Mouse (Mus musculus): ENCODE measurements around the gene Slc38a1. TPM values are rescaled to one million over a fixed set of nuclear protein-coding genes. Genes with fewer than 3 reads are reported as not detected.
A peak's percentile ranks its signal among the peaks of the same experiment; 100 is the strongest.

Gene Slc38a1
- polyA plus RNA-seq, 1 experiment from 2014 or later = 149 TPM

DNA sequence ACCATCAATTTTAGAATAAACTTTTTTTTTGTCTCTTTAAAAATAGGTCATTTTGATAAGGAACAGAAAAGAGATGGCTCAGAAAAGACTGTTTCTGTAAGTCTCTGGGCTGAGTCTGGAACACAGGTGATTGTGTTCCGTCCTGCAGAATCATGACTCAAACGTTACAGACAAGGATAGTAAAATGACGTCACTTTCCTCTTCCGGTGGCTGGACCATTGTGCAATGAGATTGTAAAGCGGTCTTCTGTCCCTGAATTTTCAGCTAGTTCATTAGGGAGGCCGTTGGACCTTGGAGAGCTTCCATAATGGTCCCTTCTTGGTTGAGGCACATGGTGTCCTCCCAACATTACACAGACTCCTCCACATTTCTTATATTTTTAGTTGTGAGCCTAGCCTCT lies 27.0 kb upstream of the Slc38a1 start:
- no peaks in the 10 kb centered on the region for H3K27me3 ChIP-seq (ENCODE audit: control insufficient read depth, insufficient read depth, low read length)
- DNase-seq (ENCODE audit: low spot score) = no peak
- WGBS = 87% methylated on average over 6 of the region's 6 CpGs

DNA sequence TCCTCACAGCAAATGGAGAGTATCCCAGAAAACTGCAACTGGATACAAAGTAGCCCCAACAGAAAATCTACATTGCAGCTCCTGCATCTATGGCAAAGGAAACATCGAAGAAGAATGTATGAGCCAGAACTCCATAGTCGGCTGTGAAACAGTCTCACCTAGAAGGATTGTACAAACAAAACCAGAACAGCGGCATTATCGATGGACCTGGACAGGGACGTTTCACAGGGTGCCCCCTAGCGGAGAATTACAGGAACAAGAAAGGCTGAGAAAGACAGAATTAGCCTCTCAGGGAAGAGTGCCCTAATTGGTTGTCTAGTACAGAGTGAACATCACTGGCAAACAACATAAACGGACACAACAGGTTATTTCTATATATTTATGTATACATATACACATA lies 23.9 kb upstream of the Slc38a1 start:
- no peak overlapping the region; the same call in 1 of the 2 replicates for H3K4me2 ChIP-seq (replicated peaks; ENCODE audit: low read depth, low read length)
- no peak overlapping the region for H3K9ac ChIP-seq (ENCODE audit: low read depth, low read length)
- no peaks in the 10 kb centered on the region for H3K36me3 ChIP-seq (ENCODE audit: control insufficient read depth, insufficient read depth, low read length)
- H3K27me3 ChIP-seq (ENCODE audit: control insufficient read depth, insufficient read depth, low read length) = no peaks in the 10 kb centered on the region
- no peaks in the 10 kb centered on the region for H3K9me3 ChIP-seq (ENCODE audit: control insufficient read depth, low read length)
- 11% methylated on average over 7 of the region's 7 CpGs for WGBS
- no peak; the same call in 1 of the 2 replicates for ATAC-seq (ENCODE audit: low FRiP score)
- H3K27ac ChIP-seq (ENCODE audit: low read depth, low read length) = no peak overlapping the region
- DNase-seq (ENCODE audit: low spot score) = peak; percentile 81
- no peaks in the 10 kb centered on the region for H3K4me1 ChIP-seq (replicated peaks; ENCODE audit: control insufficient read depth, insufficient read depth, low read length)
- no peak overlapping the region for H3K4me3 ChIP-seq (ENCODE audit: low read depth, low read length)

More for the DNA sequence above, 27.0 kb upstream of the Slc38a1 start:
- no peak overlapping the region for H3K9ac ChIP-seq (ENCODE audit: low read depth, low read length)
- no peak for ATAC-seq (ENCODE audit: low FRiP score)
- H3K9me3 ChIP-seq (ENCODE audit: control insufficient read depth, low read length) = no peaks in the 10 kb centered on the region
- no peaks in the 10 kb centered on the region for H3K4me1 ChIP-seq (replicated peaks; ENCODE audit: control insufficient read depth, insufficient read depth, low read length)
- H3K4me3 ChIP-seq (ENCODE audit: low read depth, low read length) = no peak overlapping the region
- H3K36me3 ChIP-seq (ENCODE audit: control insufficient read depth, insufficient read depth, low read length) = no peaks in the 10 kb centered on the region
- H3K4me2 ChIP-seq (replicated peaks; ENCODE audit: low read depth, low read length) = no peak overlapping the region
- H3K27ac ChIP-seq (ENCODE audit: low read depth, low read length) = no peak overlapping the region

DNA sequence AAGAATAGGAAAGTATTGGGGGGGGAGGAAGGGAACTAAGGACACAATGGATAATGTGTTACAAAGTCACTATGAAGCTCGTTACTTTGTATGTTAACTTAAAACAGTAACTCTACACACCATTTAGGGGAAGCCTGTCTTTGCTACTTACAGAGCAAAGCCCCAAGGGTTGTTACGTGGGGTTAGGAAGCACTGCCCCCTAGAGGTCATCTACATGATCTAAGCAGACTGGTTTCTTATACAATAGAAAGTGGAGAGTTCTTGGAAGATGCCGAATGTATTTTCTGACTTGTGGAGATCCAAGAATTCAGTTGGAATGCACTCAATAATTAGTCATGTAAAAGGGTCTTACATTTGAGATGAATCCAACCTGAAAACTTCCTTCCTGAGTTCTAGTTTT lies 23.2 kb upstream of the Slc38a1 start:
- no peak overlapping the region for H3K9ac ChIP-seq (ENCODE audit: low read depth, low read length)
- H3K4me2 ChIP-seq (replicated peaks; ENCODE audit: low read depth, low read length) = no peak overlapping the region
- no peaks in the 10 kb centered on the region for H3K9me3 ChIP-seq (ENCODE audit: control insufficient read depth, low read length)
- WGBS = 14% methylated on average over 3 of the region's 3 CpGs
- DNase-seq (ENCODE audit: low spot score) (peak; percentile 84), ATAC-seq (ENCODE audit: low FRiP score) (no peak)
- H3K27me3 ChIP-seq (ENCODE audit: control insufficient read depth, insufficient read depth, low read length) = no peaks in the 10 kb centered on the region
- no peaks in the 10 kb centered on the region for H3K36me3 ChIP-seq (ENCODE audit: control insufficient read depth, insufficient read depth, low read length)
- no peaks in the 10 kb centered on the region for H3K4me1 ChIP-seq (replicated peaks; ENCODE audit: control insufficient read depth, insufficient read depth, low read length)
- H3K27ac ChIP-seq (ENCODE audit: low read depth, low read length) = no peak overlapping the region
- no peak overlapping the region for H3K4me3 ChIP-seq (ENCODE audit: low read depth, low read length)

DNA sequence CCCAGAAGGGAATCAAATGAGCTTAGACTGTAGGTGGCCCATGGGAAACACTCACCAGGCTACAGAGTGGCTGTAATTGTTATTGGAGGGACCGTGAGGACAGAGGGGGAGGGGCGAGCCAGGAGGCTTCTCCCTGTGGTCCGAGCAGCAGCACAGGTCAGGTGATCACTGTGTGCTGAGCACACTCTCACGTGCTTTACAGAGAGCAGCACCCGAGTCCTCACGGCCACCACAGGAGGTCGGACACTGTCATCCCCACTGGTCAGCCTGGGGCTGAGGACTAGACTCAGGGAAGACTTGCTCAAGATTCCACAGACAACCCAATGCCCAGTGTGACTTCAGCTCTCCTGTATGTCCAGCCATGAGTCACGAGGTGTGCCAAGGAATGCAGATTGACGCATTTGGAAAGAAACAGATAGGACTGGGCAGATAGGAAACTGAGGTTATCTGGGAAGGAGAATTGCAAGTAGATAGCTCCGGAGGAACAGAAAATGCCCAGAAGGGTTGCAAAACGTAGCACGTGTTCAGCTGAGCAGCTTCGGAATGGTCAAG lies 18.0 kb upstream of the Slc38a1 start:
- no peaks in the 10 kb centered on the region for H3K27me3 ChIP-seq (ENCODE audit: control insufficient read depth, insufficient read depth, low read length)
- H3K9me3 ChIP-seq (ENCODE audit: control insufficient read depth, low read length) = no peaks in the 10 kb centered on the region
- H3K27ac ChIP-seq (ENCODE audit: low read depth, low read length) = no peak overlapping the region
- ATAC-seq (ENCODE audit: low FRiP score) = no peak
- H3K9ac ChIP-seq (ENCODE audit: low read depth, low read length) = no peak overlapping the region
- no peak overlapping the region for H3K4me2 ChIP-seq (replicated peaks; ENCODE audit: low read depth, low read length)
- WGBS = 66% methylated on average over 13 of the region's 13 CpGs
- DNase-seq (ENCODE audit: low spot score) = no peak
- H3K36me3 ChIP-seq (ENCODE audit: control insufficient read depth, insufficient read depth, low read length) = no peaks in the 10 kb centered on the region
- no peak overlapping the region for H3K4me3 ChIP-seq (ENCODE audit: low read depth, low read length)
- H3K4me1 ChIP-seq (replicated peaks; ENCODE audit: control insufficient read depth, insufficient read depth, low read length) = no peaks in the 10 kb centered on the region

DNA sequence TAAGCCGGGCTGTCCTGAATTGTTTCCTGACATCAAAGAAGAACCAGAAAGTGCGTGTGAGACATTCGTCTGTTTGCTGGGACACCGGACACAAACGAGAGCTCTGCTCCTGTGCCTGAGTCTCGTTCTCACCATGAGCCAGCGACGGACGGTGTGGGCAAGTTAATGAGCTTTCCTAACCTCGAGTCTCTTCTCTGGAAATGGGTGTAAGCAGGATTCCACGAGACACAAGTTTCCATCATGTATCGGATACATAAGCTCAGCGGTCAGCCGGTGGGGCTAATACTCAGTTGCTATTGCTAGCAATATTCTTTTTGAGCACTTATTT lies 15.5 kb upstream of the Slc38a1 start:
- no peak overlapping the region for H3K9ac ChIP-seq (ENCODE audit: low read depth, low read length)
- WGBS = 85% methylated on average over 14 of the region's 14 CpGs
- ATAC-seq (ENCODE audit: low FRiP score) = no peak

DNA sequence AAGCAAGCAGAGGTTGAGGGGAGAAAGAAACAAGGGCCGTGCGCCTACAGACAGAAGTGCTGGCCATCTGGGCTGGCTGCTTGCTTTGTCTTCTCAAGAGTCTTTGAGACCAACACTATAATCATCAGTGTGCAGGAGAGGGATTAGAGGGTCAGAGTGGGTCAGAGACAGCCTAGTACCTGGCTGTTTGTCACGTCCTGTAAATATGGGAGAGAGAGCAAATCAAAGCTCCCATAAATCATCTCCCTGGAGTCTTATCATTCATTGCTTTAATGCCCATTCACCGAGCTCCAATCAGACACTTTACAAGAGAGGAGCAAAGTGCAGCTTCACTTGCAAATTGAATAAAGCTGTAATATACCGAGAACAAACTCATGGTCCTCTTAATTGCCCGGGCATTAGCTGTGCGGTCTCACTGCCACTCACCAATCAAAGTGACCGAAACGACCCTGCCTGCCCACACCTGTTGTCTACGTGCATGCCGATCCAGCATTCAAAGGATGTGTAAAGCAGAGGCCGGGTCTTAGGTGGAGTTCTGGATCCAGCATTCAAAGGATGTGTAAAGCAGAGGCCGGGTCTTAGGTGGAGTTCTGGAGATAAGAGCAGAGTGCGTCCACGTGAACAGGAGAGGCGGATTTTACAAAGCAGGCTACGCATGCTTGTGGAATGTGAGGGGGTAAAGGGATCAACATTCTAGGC lies 15.0 kb upstream of the Slc38a1 start:
- no peak overlapping the region for H3K9ac ChIP-seq (ENCODE audit: low read depth, low read length)
- H3K9me3 ChIP-seq (ENCODE audit: control insufficient read depth, low read length) = no peaks in the 10 kb centered on the region
- 84% methylated on average over 17 of the region's 17 CpGs for whole genome bisulfite sequencing
- H3K4me1 ChIP-seq (replicated peaks; ENCODE audit: control insufficient read depth, insufficient read depth, low read length) = no peaks in the 10 kb centered on the region
- ATAC-seq (ENCODE audit: low FRiP score) = no peak
- H3K4me3 ChIP-seq (ENCODE audit: low read depth, low read length) = no peak overlapping the region
- H3K4me2 ChIP-seq (replicated peaks; ENCODE audit: low read depth, low read length) = no peak overlapping the region
- H3K27me3 ChIP-seq (ENCODE audit: control insufficient read depth, insufficient read depth, low read length) = no peaks in the 10 kb centered on the region
- H3K36me3 ChIP-seq (ENCODE audit: control insufficient read depth, insufficient read depth, low read length) = no peaks in the 10 kb centered on the region
- no peak for DNase-seq (ENCODE audit: low spot score)
- H3K27ac ChIP-seq (ENCODE audit: low read depth, low read length) = no peak overlapping the region

More for the DNA sequence above, 15.5 kb upstream of the Slc38a1 start:
- Histone ChIP-seq H3K4me2 (replicated peaks; ENCODE audit: low read depth, low read length) (no peak overlapping the region), H3K9me3 (ENCODE audit: control insufficient read depth, low read length) (no peaks in the 10 kb centered on the region), H3K36me3 (ENCODE audit: control insufficient read depth, insufficient read depth, low read length) (no peaks in the 10 kb centered on the region), H3K4me3 (ENCODE audit: low read depth, low read length) (no peak overlapping the region), H3K27me3 (ENCODE audit: control insufficient read depth, insufficient read depth, low read length) (no peaks in the 10 kb centered on the region), H3K27ac (ENCODE audit: low read depth, low read length) (no peak overlapping the region), H3K4me1 (replicated peaks; ENCODE audit: control insufficient read depth, insufficient read depth, low read length) (no peaks in the 10 kb centered on the region)
- DNase-seq (ENCODE audit: low spot score) = no peak

DNA sequence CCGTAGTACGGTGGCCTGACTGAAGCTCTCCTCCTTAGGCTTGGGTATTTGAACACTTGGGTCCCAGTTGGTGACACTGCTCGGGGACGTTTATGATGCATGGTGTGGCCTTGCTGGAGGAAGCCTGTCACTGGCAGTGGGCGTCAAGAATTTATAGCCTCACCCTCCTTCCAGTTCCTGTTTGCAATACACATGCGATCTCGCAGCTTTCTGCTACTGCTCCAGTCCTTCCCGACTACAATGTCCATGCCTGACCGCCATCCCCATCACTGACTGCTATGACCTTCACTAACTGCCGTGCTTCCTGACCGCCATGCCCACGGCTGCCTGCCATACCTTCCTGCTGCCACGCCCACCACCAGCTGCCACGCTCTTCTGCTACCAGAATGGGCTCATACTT lies 12.8 kb upstream of the Slc38a1 start:
- ATAC-seq (ENCODE audit: low FRiP score) (no peak), DNase-seq (ENCODE audit: low spot score) (no peak)
- Histone ChIP-seq H3K9me3 (ENCODE audit: control insufficient read depth, low read length) (no peaks in the 10 kb centered on the region), H3K27me3 (ENCODE audit: control insufficient read depth, insufficient read depth, low read length) (no peaks in the 10 kb centered on the region), H3K36me3 (ENCODE audit: control insufficient read depth, insufficient read depth, low read length) (no peaks in the 10 kb centered on the region), H3K4me1 (replicated peaks; ENCODE audit: control insufficient read depth, insufficient read depth, low read length) (no peaks in the 10 kb centered on the region), H3K4me2 (replicated peaks; ENCODE audit: low read depth, low read length) (no peak overlapping the region), H3K27ac (ENCODE audit: low read depth, low read length) (no peak overlapping the region), H3K9ac (ENCODE audit: low read depth, low read length) (no peak overlapping the region), H3K4me3 (ENCODE audit: low read depth, low read length) (no peak overlapping the region)
- 90% methylated on average over 14 of the region's 14 CpGs for WGBS

DNA sequence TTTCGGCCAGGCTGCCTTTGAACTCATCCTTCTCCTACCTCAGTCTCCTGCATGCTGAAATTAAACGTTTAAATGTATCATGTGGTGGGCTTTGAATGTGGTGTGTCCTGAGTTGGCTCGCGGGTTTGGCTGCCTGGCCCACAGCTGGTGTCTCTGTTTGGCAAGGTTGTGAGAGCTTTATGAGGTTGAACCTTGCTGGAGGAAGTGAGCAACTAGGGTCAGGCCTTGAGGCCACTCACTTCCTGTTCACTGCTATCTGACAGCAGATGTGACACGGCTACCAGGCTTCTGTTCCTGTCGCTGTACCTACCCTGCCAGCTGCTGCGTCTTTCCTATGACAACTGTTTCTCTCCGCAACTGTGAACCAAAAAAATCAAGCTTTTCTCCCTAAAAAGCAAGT lies 12.0 kb upstream of the Slc38a1 start:
- Histone ChIP-seq H3K4me2 (replicated peaks; ENCODE audit: low read depth, low read length) (no peak overlapping the region), H3K36me3 (ENCODE audit: control insufficient read depth, insufficient read depth, low read length) (no peaks in the 10 kb centered on the region), H3K9me3 (ENCODE audit: control insufficient read depth, low read length) (no peaks in the 10 kb centered on the region), H3K27ac (ENCODE audit: low read depth, low read length) (no peak overlapping the region), H3K27me3 (ENCODE audit: control insufficient read depth, insufficient read depth, low read length) (no peaks in the 10 kb centered on the region), H3K9ac (ENCODE audit: low read depth, low read length) (no peak overlapping the region), H3K4me3 (ENCODE audit: low read depth, low read length) (no peak overlapping the region), H3K4me1 (replicated peaks; ENCODE audit: control insufficient read depth, insufficient read depth, low read length) (no peaks in the 10 kb centered on the region)
- ATAC-seq (ENCODE audit: low FRiP score) (no peak), DNase-seq (ENCODE audit: low spot score) (no peak)
- WGBS = 68% methylated on average over 8 of the region's 8 CpGs

DNA sequence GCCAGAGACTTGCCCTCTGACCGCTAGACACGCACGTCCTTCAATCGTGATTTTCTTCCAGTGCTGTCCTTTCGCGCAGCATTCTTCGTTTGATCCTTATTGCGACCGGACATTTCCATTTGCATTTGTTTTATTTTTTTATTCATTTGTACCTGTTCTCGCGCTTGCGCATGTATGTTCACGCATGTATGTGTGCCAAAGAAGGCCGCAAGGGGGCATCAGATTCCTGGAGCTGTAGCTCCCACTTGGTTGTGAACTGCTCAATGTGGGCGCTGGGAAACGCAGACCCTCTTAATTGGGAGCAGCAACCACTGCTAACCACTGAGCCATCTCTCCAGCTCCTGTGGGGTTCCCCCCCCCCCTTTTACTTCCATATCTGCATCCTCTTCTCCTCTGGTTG lies 10.3 kb upstream of the Slc38a1 start:
- H3K4me3 ChIP-seq (ENCODE audit: low read depth, low read length) = no peak overlapping the region
- H3K4me2 ChIP-seq (replicated peaks; ENCODE audit: low read depth, low read length) = no peak overlapping the region
- H3K36me3 ChIP-seq (ENCODE audit: control insufficient read depth, insufficient read depth, low read length) = no peaks in the 10 kb centered on the region
- no peaks in the 10 kb centered on the region for H3K27me3 ChIP-seq (ENCODE audit: control insufficient read depth, insufficient read depth, low read length)
- no peaks in the 10 kb centered on the region for H3K9me3 ChIP-seq (ENCODE audit: control insufficient read depth, low read length)
- H3K9ac ChIP-seq (ENCODE audit: low read depth, low read length) = no peak overlapping the region
- H3K4me1 ChIP-seq (replicated peaks; ENCODE audit: control insufficient read depth, insufficient read depth, low read length) = no peaks in the 10 kb centered on the region
- WGBS = 96% methylated on average over 16 of the region's 16 CpGs
- DNase-seq (ENCODE audit: low spot score) = no peak
- no peak overlapping the region for H3K27ac ChIP-seq (ENCODE audit: low read depth, low read length)
- ATAC-seq (ENCODE audit: low FRiP score) = no peak
